Mouse (Mus musculus) erythroblast, embryonic 14.5 days (primary cell): ENCODE data around the gene Kynu. TPM values are rescaled to one million over a fixed set of nuclear protein-coding genes. Genes with fewer than 3 reads are reported as not detected.

Experiments used
- H3K27me3 ChIP-seq: 2 replicates; pipeline ENCODE4 v1.6.1; 2012; ENCODE audit warnings: inconsistent platforms; ENCODE audit not compliant: control insufficient read depth
- H3K36me3 ChIP-seq: 2 replicates; pipeline ENCODE4 v1.6.1; 2012; ENCODE audit warnings: mild to moderate bottlenecking, inconsistent platforms; ENCODE audit not compliant: control insufficient read depth
- H3K4me1 ChIP-seq: 2 replicates; pipeline ENCODE4 v1.6.1; 2012; ENCODE audit warnings: inconsistent platforms; ENCODE audit not compliant: control insufficient read depth
- H3K4me3 ChIP-seq: replicated peaks from 2 replicates; pipeline ENCODE3; 2012; ENCODE audit warnings: moderate library complexity, mild to moderate bottlenecking, inconsistent platforms
- H3K9me3 ChIP-seq: 2 replicates; pipeline ENCODE4 v1.6.1; 2012; ENCODE audit warnings: low read length, inconsistent platforms, mixed read lengths; ENCODE audit not compliant: control insufficient read depth
- GATA1 ChIP-seq: IDR thresholded peaks from 2 replicates; pipeline ENCODE4 v1.6.1; 2012; ENCODE audit warnings: low read length, inconsistent platforms, mixed read lengths
- TAL1 ChIP-seq: IDR thresholded peaks from 3 replicates; pipeline ENCODE4 v1.6.1; 2012; ENCODE audit warnings: low read length, inconsistent platforms, mixed read lengths
- polyA plus RNA-seq: library from polyadenylated mRNA; stranded (reverse); fragments of >175 nt; gene quantifications from 2 replicates; pipeline ENCODE4 v1.2.3, GENCODE M21; 2012

The Kynu gene
- polyA plus RNA-seq, 1 experiment, result not detected

- H3K36me3 ChIP-seq, result no peaks in the 10 kb centered on the region
- no peak for TF ChIP-seq GATA1
- TF ChIP-seq TAL1, result no peak
- H3K27me3 ChIP-seq, result no peaks in the 10 kb centered on the region
- no peaks in the 10 kb centered on the region for H3K4me1 ChIP-seq
- no peaks in the 10 kb centered on the region for H3K9me3 ChIP-seq
- H3K4me3 ChIP-seq, result no peak overlapping the region
Measured at GRCm38 (mm10) chr2:43561209-43561608, 6.1 kb downstream of the Kynu start.

GRCm38 (mm10) chr2:43562779-43563178, 7.7 kb downstream of the Kynu start:
- Histone ChIP-seq H3K4me1 (no peaks in the 10 kb centered on the region), H3K36me3 (no peaks in the 10 kb centered on the region), H3K4me3 (no peak overlapping the region), H3K9me3 (no peaks in the 10 kb centered on the region), H3K27me3 (no peaks in the 10 kb centered on the region)
- no peak for TF ChIP-seq GATA1
- no peak for TF ChIP-seq TAL1

DNA sequence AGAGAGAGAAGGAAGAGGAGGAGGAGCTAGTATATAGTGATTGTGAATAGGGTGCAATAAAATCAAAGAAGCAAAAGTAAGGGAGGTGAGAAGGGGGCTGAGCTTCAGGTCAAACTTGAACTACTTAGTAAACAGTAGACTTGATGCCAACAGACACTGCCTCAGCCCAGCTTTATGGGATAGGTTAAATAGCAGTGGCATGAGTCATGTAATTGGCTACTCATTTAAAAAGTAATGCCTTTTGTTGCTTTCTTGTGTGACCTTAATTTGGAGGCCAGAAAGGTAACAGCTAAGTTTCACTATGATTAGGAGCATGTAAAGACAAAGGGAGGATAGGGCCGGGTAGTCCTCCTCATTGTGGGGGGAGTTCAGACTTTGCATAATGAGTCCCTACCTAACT, 13.3 kb downstream of the Kynu start:
- no peak for TF ChIP-seq TAL1
- TF ChIP-seq GATA1, result no peak
- Histone ChIP-seq H3K36me3 (no peaks in the 10 kb centered on the region), H3K27me3 (no peaks in the 10 kb centered on the region), H3K9me3 (0 out of 2 replicates have a peak, but pooled peaks cover 2% of the 10 kb centered on the region), H3K4me3 (no peak overlapping the region), H3K4me1 (no peaks in the 10 kb centered on the region)

GRCm38 (mm10) chr2:43573526-43573925, 18.4 kb downstream of the Kynu start:
- no peaks in the 10 kb centered on the region for H3K27me3 ChIP-seq

DNA sequence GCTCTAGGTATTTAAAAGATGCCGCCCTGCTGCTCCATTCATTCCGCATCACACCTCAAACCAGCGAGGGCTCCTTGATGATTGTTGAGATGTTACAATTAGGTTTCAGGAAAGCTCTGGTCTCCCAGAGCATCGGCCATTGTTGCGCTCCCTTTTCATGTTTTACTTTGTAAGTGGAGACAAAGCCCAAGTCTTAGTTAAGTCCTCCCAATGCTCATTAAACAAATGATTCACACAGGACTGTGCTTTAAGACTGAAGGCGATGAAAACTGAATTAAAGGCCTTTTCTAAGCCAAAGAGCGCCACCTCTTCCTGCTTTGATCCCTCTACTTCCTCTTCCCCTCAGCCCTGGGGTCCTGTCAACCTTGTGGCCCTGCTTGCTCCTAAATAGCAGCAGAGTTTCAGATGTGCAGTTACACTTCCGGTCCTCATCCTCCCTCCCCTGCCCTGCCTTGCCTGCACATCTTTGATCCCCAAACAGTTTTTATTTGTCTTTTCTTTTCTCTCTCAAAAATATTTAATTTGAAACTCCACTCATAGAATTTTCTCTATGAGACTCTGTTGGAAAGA, 28.2 kb downstream of the Kynu start:
- no peaks in the 10 kb centered on the region for H3K27me3 ChIP-seq
- H3K9me3 ChIP-seq, result no peaks in the 10 kb centered on the region
- H3K4me3 ChIP-seq, result no peak overlapping the region
- no peaks in the 10 kb centered on the region for H3K4me1 ChIP-seq
- H3K36me3 ChIP-seq, result no peaks in the 10 kb centered on the region
- TF ChIP-seq TAL1, result no peak
- no peak for TF ChIP-seq GATA1

More at GRCm38 (mm10) chr2:43573526-43573925, 18.4 kb downstream of the Kynu start:
- H3K9me3 ChIP-seq, result 0 out of 2 replicates have a peak, but pooled peaks cover 2% of the 10 kb centered on the region
- no peaks in the 10 kb centered on the region for H3K4me1 ChIP-seq
- H3K36me3 ChIP-seq, result no peaks in the 10 kb centered on the region
- no peak overlapping the region for H3K4me3 ChIP-seq
- TF ChIP-seq GATA1 (no peak), TAL1 (no peak)

DNA sequence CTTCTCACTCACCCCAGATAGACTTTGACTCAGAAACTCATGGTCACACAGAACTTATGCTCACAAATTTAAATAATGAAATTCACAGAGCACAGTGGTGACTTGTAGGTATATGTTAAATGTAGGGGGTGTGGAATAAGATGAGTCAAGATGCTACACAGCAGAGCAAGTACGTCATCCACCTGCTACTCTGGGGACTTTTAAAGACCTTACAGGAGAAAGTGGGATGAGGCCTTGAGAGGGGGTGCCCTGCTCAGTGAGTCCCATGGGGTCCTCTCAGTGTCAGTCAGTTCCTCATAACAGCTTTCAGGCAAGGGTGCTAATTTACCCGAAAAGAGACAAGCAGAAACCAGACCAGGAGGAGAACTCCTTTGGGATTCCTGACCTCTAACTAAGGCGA, 30.4 kb downstream of the Kynu start:
- no peaks in the 10 kb centered on the region for H3K4me1 ChIP-seq
- H3K27me3 ChIP-seq, result no peaks in the 10 kb centered on the region
- H3K4me3 ChIP-seq, result no peak overlapping the region
- no peak for TF ChIP-seq TAL1
- no peak for TF ChIP-seq GATA1
- no peaks in the 10 kb centered on the region for H3K9me3 ChIP-seq
- no peaks in the 10 kb centered on the region for H3K36me3 ChIP-seq

DNA sequence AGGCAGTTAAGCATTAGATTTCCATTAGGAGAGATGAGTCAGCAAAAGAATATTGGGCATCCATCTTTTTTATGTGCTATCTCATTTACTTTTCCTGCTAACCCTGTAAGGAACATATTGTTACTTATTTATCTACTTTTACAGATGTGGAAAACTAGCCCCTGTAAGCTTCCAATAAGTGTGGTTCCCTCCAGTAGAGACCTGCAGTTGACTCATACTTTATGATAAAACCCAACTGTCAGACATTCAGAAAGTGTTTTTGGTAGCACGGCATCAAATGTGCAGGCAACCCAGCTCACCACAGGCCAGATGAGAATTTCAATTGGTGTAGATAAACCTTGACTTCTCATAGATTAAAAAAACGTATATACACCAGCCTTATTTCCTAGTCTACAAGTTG, 32.7 kb downstream of the Kynu start:
- TF ChIP-seq GATA1, result no peak
- TF ChIP-seq TAL1, result no peak
- H3K36me3 ChIP-seq, result no peaks in the 10 kb centered on the region
- H3K4me1 ChIP-seq, result no peaks in the 10 kb centered on the region
- no peak overlapping the region for H3K4me3 ChIP-seq
- no peaks in the 10 kb centered on the region for H3K9me3 ChIP-seq
- H3K27me3 ChIP-seq, result no peaks in the 10 kb centered on the region

- Histone ChIP-seq H3K27me3 (no peaks in the 10 kb centered on the region), H3K4me1 (no peaks in the 10 kb centered on the region), H3K9me3 (no peaks in the 10 kb centered on the region), H3K4me3 (no peak overlapping the region), H3K36me3 (no peaks in the 10 kb centered on the region)
- no peak for TF ChIP-seq TAL1
- TF ChIP-seq GATA1, result no peak
Measured at GRCm38 (mm10) chr2:43592001-43592704, 37.0 kb downstream of the Kynu start.

DNA sequence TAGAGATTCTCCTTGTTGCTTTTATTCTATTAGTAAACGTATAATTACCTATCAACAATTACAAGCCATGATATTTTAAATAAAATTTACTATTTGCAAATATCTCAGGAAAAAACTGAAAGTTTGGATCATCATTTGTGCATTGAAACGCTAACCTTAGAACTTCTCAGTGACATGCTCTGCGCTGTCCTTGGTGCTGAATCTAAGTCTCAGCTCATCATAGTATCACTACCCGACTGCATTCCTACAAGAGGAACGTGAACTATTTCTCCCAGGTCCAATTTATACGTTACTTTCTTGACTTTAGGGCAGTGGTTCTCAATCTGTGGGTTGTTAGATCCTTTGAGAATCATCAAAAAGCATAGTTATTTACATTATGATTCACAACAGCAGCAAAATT, 58.4 kb downstream of the Kynu start:
- no peaks in the 10 kb centered on the region for H3K27me3 ChIP-seq
- no peak for TF ChIP-seq TAL1
- TF ChIP-seq GATA1, result no peak
- no peaks in the 10 kb centered on the region for H3K9me3 ChIP-seq
- H3K4me3 ChIP-seq, result no peak overlapping the region
- H3K4me1 ChIP-seq, result no peaks in the 10 kb centered on the region
- no peaks in the 10 kb centered on the region for H3K36me3 ChIP-seq

DNA sequence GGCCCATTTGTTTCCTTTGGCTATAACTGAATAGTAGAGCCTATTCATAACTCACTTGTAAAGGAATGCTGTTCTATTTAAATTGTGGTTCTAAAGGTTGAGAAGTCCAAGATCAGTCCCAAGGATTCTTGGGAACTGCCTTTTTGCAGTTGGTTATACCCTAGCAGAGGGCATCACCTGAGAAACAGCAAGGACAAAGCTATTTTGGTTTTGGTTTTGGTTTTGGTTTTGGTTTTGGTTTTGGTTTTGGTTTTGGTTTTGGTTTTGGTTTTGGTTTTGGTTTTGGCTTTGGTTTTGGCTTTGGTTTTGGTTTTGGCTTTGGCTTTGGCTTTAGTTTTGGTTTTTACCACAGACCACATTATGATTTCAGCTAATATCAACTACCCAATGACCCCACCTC, 66.0 kb downstream of the Kynu start:
- Histone ChIP-seq H3K36me3 (no peaks in the 10 kb centered on the region), H3K4me1 (no peaks in the 10 kb centered on the region), H3K4me3 (no peak overlapping the region), H3K27me3 (no peaks in the 10 kb centered on the region), H3K9me3 (no peaks in the 10 kb centered on the region)
- no peak for TF ChIP-seq TAL1
- no peak for TF ChIP-seq GATA1
